Mouse (Mus musculus): ENCODE data around the gene Ppp1cc.

DNA sequence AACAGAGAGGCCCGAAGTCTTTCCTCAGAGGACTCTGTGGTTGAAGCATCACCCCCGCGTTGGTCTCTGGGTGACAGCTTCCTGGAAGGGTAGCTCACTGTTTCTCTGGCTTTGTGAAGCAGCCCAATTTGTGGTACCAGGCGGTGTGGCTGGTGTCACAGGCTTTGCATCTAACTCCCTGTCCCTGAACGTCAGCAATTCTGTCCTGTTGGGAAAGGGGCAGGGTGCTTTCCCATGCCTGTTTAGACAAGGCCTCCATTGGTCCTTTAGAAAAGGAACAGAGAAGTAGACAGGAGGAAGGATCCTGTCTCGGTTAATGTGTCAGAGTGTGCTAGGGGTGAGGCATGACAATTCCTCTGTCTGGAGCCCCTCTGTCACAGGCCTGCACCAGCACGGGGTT lies 60.9 kb downstream of the Ppp1cc start:
- TF ChIP-seq CTCF (IDR thresholded peaks at IDR 0.05; ENCODE audit: low read depth) (no peak), EP300 (optimal IDR thresholded peaks at IDR 0.05) (no peak)
